Mouse (Mus musculus) forebrain, embryonic 14.5 days (tissue): ENCODE data around the gene Mroh2a. TPM values are rescaled to one million over a fixed set of nuclear protein-coding genes. Genes with fewer than 3 reads are reported as not detected.

Experiments used
- ATAC-seq: fragments of 200-750 bp; cut with Nextera tagmentation; 2 replicates; pipeline ENCODE4 v1.8.0; 2017; ENCODE audit warnings: mild to moderate bottlenecking, moderate library complexity
- DNase-seq: peaks from one replicate; pipeline ENCODE4 v3.0.0-alpha.2; 2015; ENCODE audit warnings: low spot score
- H3K27ac ChIP-seq: fragments of 300-500 bp; sonication (generic); 2 replicates; pipeline ENCODE4 v1.5.1; 2014; ENCODE audit warnings: low read depth, mild to moderate bottlenecking, control low read depth, low read length, moderate library complexity
- H3K27me3 ChIP-seq: fragments of 300-500 bp; sonication (generic); replicated peaks from 2 replicates; pipeline ENCODE4 v1.6.1; 2014; ENCODE audit warnings: low read length, control low read depth, mixed read lengths; ENCODE audit not compliant: control insufficient read depth, insufficient read depth
- H3K36me3 ChIP-seq: fragments of 300-500 bp; sonication (generic); 2 replicates; pipeline ENCODE4 v1.6.1; 2014; ENCODE audit warnings: low read length, control low read depth; ENCODE audit not compliant: control insufficient read depth, insufficient read depth
- H3K4me1 ChIP-seq: fragments of 300-500 bp; sonication (generic); 2 replicates; pipeline ENCODE4 v1.6.1; 2014; ENCODE audit warnings: antibody characterized with exemption, low read length, control low read depth; ENCODE audit not compliant: control insufficient read depth, insufficient read depth
- H3K4me2 ChIP-seq: fragments of 300-500 bp; sonication (generic); 2 replicates; pipeline ENCODE4 v1.6.1; 2014; ENCODE audit warnings: mild to moderate bottlenecking, control low read depth, low read length
- H3K4me3 ChIP-seq: fragments of 300-500 bp; sonication (generic); 2 replicates; pipeline ENCODE4 v1.5.1; 2014; ENCODE audit warnings: low read depth, low read length, control low read depth
- H3K9ac ChIP-seq: fragments of 300-500 bp; sonication (generic); 2 replicates; pipeline ENCODE4 v1.6.1; 2014; ENCODE audit warnings: mild to moderate bottlenecking, low read length, control low read depth, moderate library complexity
- H3K9me3 ChIP-seq: fragments of 300-500 bp; sonication (generic); replicated peaks from 2 replicates; pipeline ENCODE4 v1.6.1; 2016; ENCODE audit warnings: low read length, control low read depth, mixed read lengths; ENCODE audit not compliant: control insufficient read depth
- WGBS: fragments of 180-500 bp; shearing (Covaris S2); extraction: QIAGEN DNeasy Blood & Tissue Kit; methylation state at CpG from one replicate; pipeline ENCODE4 v1.1.7; 2014; 5-methylcytosine and 5-hydroxymethylcytosine counted together
- polyA plus RNA-seq: library from polyadenylated mRNA; unstranded; fragments of >200 nt; fragmentation: Nextera tagmentation; extraction: Ambion mirVana; gene quantifications from 2 replicates; pipeline ENCODE4 v1.2.1, GENCODE M21; 2014

Mroh2a gene
- 1.3 and 1.7 TPM in 2 replicates for polyA plus RNA-seq

GRCm38 (mm10) chr1:88226670-88227379 is at the start of gene Mroh2a:
TSS of gene Mroh2a (plus strand) at chr1:88226986.
- Histone ChIP-seq H3K36me3 (no peaks in the 10 kb centered on the region), H3K27me3 (no peaks in the 10 kb centered on the region), H3K4me3 (no peak within 1 kb of the TSS), H3K27ac (no peak within 1 kb of the TSS), H3K9ac (no peak within 1 kb of the TSS), H3K4me2 (no peak within 1 kb of the TSS), H3K4me1 (no peaks in the 10 kb centered on the region), H3K9me3 (peaks cover 70% of the 10 kb centered on the region)
- no peak for ATAC-seq
- 53% methylated on average over 5 of the region's 5 CpGs for WGBS
- no peak for DNase-seq

GRCm38 (mm10) chr1:88179657-88180056 is 47.1 kb upstream of the Mroh2a start:
- Histone ChIP-seq H3K4me2 (no peak overlapping the region), H3K4me1 (no peaks in the 10 kb centered on the region), H3K36me3 (no peaks in the 10 kb centered on the region), H3K9me3 (peaks cover 6% of the 10 kb centered on the region; the same call in 1 of the 2 replicates), H3K27ac (no peak overlapping the region), H3K9ac (no peak overlapping the region), H3K4me3 (no peak overlapping the region), H3K27me3 (no peaks in the 10 kb centered on the region)
- no peak for ATAC-seq
- no peak for DNase-seq
- 95% methylated on average over 1 of the region's 1 CpGs for WGBS

GRCm38 (mm10) chr1:88186325-88186935 is 40.4 kb upstream of the Mroh2a start:
- Histone ChIP-seq H3K9me3 (no peaks in the 10 kb centered on the region), H3K4me3 (no peak overlapping the region), H3K9ac (no peak overlapping the region), H3K27ac (no peak overlapping the region), H3K27me3 (no peaks in the 10 kb centered on the region), H3K4me2 (no peak overlapping the region), H3K4me1 (no peaks in the 10 kb centered on the region), H3K36me3 (no peaks in the 10 kb centered on the region)
- DNase-seq (no peak), ATAC-seq (no peak)
- 90% methylated on average over 5 of the region's 5 CpGs for WGBS

GRCm38 (mm10) chr1:88192136-88192535 is 34.6 kb upstream of the Mroh2a start:
- Histone ChIP-seq H3K9ac (no peak overlapping the region), H3K27ac (no peak overlapping the region), H3K4me1 (no peaks in the 10 kb centered on the region), H3K36me3 (no peaks in the 10 kb centered on the region), H3K9me3 (no peaks in the 10 kb centered on the region), H3K27me3 (no peaks in the 10 kb centered on the region), H3K4me3 (no peak overlapping the region), H3K4me2 (no peak overlapping the region)
- ATAC-seq (no peak), DNase-seq (no peak)
- 58% methylated on average over 3 of the region's 3 CpGs for whole genome bisulfite sequencing

GRCm38 (mm10) chr1:88195687-88196086 is 31.1 kb upstream of the Mroh2a start:
- WGBS = 83% methylated on average over 1 of the region's 1 CpGs
- Histone ChIP-seq H3K36me3 (no peaks in the 10 kb centered on the region), H3K4me3 (no peak overlapping the region), H3K4me2 (no peak overlapping the region), H3K4me1 (no peaks in the 10 kb centered on the region), H3K27ac (no peak overlapping the region), H3K27me3 (no peaks in the 10 kb centered on the region), H3K9me3 (no peaks in the 10 kb centered on the region), H3K9ac (no peak overlapping the region)
- ATAC-seq = no peak
- no peak for DNase-seq

- ATAC-seq = no peak
- WGBS = 80% methylated on average over 3 of the region's 3 CpGs
These were observed 29.3 kb upstream of the Mroh2a start for GRCm38 (mm10) chr1:88197443-88197842.

GRCm38 (mm10) chr1:88199996-88200395 is 26.8 kb upstream of the Mroh2a start:
- H3K27me3 ChIP-seq = no peaks in the 10 kb centered on the region
- H3K27ac ChIP-seq = no peak overlapping the region
- peaks cover 7% of the 10 kb centered on the region; the same call in 1 of the 2 replicates for H3K9me3 ChIP-seq
- no peak overlapping the region for H3K4me3 ChIP-seq
- no peaks in the 10 kb centered on the region for H3K4me1 ChIP-seq
- ATAC-seq = no peak
- no peak for DNase-seq
- no peak overlapping the region for H3K4me2 ChIP-seq
- no peak overlapping the region for H3K9ac ChIP-seq
- 86% methylated on average over 2 of the region's 2 CpGs for WGBS
- H3K36me3 ChIP-seq = no peaks in the 10 kb centered on the region

More at GRCm38 (mm10) chr1:88197443-88197842, 29.3 kb upstream of the Mroh2a start:
- Histone ChIP-seq H3K9ac (no peak overlapping the region), H3K4me1 (no peaks in the 10 kb centered on the region), H3K9me3 (no peaks in the 10 kb centered on the region), H3K27me3 (no peaks in the 10 kb centered on the region), H3K4me3 (no peak overlapping the region), H3K27ac (no peak overlapping the region), H3K36me3 (no peaks in the 10 kb centered on the region), H3K4me2 (no peak overlapping the region)
- DNase-seq = no peak

GRCm38 (mm10) chr1:88200456-88200855 is 26.3 kb upstream of the Mroh2a start, which contains the start of gene Ugt1a2:
TSS of gene Ugt1a2 (plus strand) at chr1:88200601.
- Histone ChIP-seq H3K27me3 (no peaks in the 10 kb centered on the region), H3K4me2 (no peak within 1 kb of the TSS), H3K9me3 (peaks cover 7% of the 10 kb centered on the region; the same call in 1 of the 2 replicates), H3K27ac (no peak within 1 kb of the TSS), H3K4me1 (no peaks in the 10 kb centered on the region), H3K36me3 (no peaks in the 10 kb centered on the region), H3K9ac (no peak within 1 kb of the TSS), H3K4me3 (no peak within 1 kb of the TSS)
- WGBS = 85% methylated on average over 7 of the region's 7 CpGs
- ATAC-seq = no peak
- DNase-seq = no peak
